Mouse (Mus musculus) kidney, postnatal 36 days (tissue): ENCODE results near the gene Olfr298.

ENCODE experiments used
- DNase-seq, 2 experiments: peaks; one replicate each; pipeline ENCODE4 v3.0.0; 2021 to 2022; ENCODE audit warnings: mixed read lengths in 2 of 2

The Olfr298 gene

DNA sequence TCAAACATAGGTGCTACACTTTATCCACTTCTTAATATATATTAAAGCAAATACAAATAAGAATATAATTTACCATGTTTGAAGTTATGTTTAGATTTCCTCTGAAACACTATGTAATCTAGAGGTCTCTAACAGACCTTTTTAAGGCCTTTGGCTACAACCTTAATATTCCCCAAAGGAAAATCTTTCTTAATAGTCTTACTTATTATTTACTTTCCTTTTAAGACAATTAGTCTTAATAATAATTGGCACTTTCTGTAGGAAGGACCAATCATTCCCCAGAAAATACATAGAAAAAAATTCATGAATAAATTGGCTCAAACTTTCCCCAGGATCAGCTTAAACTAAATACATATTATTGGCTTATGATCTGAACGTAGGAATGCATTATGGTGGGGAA is at the start of gene Olfr298:
Gene Olfr298, minus strand, starts transcription at position 101 of the 400 bp plus-strand sequence.
- DNase-seq, result no peak

GRCm38 (mm10) chr7:86519668-86520067 is 27.4 kb upstream of the Olfr298 start, which contains the start of gene Olfr297:
Olfr297 (plus strand) TSS chr7:86519968.
- no peak for DNase-seq

DNA sequence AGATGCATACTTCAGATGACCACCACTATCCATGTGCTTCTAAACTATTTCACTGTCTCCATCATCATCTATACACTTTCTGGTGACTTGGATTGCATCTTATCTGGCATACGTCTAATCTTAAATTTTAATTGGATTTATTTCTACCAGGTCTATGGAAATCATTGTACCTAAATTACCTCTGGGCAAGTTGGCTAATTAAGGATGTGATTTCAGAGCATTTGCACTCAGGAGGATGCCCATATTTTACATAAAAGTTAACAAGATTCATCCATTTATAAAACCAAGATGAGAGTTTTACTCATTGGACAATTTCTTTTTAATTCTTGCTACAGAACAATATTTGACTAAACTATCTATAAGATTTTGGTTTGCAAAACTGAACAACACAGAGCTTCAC is 32.7 kb downstream of the Olfr298 start, which contains the start of gene Olfr299:
Gene Olfr299, plus strand, starts transcription at position 301 of the 400 bp plus-strand sequence.
- DNase-seq, result no peak
